27 mouse cellular contexts compared by ENCODE assay signal in the genomic region with DNA sequence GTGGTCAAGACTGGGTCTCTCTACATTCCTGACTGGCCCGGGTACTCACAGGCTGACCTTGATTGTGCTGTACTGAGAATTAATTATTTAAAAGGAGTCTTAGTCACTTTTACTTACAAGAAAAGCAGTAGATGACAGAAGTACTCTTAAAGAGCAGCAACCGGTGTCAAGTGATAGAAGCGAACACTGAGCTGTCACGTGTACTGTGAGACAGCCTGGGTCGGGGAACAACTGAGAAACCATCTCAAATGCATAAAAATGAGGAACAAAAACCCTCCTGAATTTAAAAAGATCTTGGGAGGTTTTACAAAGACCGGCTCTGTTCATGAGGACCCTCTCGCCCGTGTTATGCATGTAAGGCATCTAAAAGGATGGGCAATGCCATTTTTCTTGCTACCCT. TPM values are rescaled to one million over a fixed set of nuclear protein-coding genes. Genes with fewer than 3 reads are reported as not detected.
"Had no signal": no experiment of that assay in that cellular context is flagged by ENCODE, and none has a peak within 500 bp of the region (broad histone marks: within the 10 kb centered on the region; RNA-seq: fewer than 3 reads in every experiment).

No protein-coding gene starts in this region.

- H3K4me2 ChIP-seq: limb, embryonic 12.5 days; limb, embryonic 15.5 days; liver, embryonic 11.5 days; lung, embryonic 14.5 days; midbrain, embryonic 12.5 days; midbrain, embryonic 15.5 days; neural tube, embryonic 12.5 days; neural tube, embryonic 15.5 days had no signal

- H3K9me3 ChIP-seq: limb, embryonic 12.5 days; limb, embryonic 15.5 days; midbrain, embryonic 12.5 days; midbrain, embryonic 15.5 days; neural tube, embryonic 12.5 days; neural tube, embryonic 15.5 days had no signal

- H3K4me1 ChIP-seq: midbrain, embryonic 15.5 days had no signal

- H3K27ac ChIP-seq: kidney, postnatal 0 days; limb, embryonic 12.5 days; limb, embryonic 15.5 days; liver, embryonic 14.5 days; midbrain, embryonic 12.5 days; midbrain, embryonic 15.5 days; neural tube, embryonic 12.5 days; neural tube, embryonic 15.5 days had no signal

- H3K27me3 ChIP-seq: limb, embryonic 12.5 days; limb, embryonic 15.5 days; midbrain, embryonic 12.5 days; midbrain, embryonic 15.5 days; neural tube, embryonic 12.5 days; neural tube, embryonic 15.5 days had no signal

- ATAC-seq: inflammation-experienced regulatory T-cells, adult 6 months; liver, postnatal 0 days; lung, postnatal 0 days; midbrain, embryonic 15.5 days had no signal

- H3K4me3 ChIP-seq: limb, embryonic 12.5 days; limb, embryonic 15.5 days; midbrain, embryonic 12.5 days; midbrain, embryonic 15.5 days; neural tube, embryonic 12.5 days; neural tube, embryonic 15.5 days had no signal

- DNase-seq: kidney, adult 11 months; kidney, postnatal 25 days; layer of hippocampus, postnatal 36 days; left cerebral cortex, postnatal 4 days; liver, postnatal 0 days; lung, embryonic 14.5 days; lung, postnatal 36 days; retina, postnatal 1 day; right cerebral cortex, postnatal 25 days; spleen, adult 18-20 months; thymus, adult 18-20 months; thymus, postnatal 14 days; thymus, postnatal 4 days had no signal

- H3K9ac ChIP-seq: limb, embryonic 12.5 days; limb, embryonic 15.5 days; liver, embryonic 14.5 days; liver, postnatal 0 days; lung, embryonic 14.5 days; midbrain, embryonic 12.5 days; midbrain, embryonic 15.5 days; neural tube, embryonic 12.5 days; neural tube, embryonic 15.5 days had no signal

- H3K36me3 ChIP-seq: limb, embryonic 12.5 days; limb, embryonic 15.5 days; midbrain, embryonic 12.5 days; midbrain, embryonic 15.5 days; neural tube, embryonic 12.5 days had no signal

RNA-seq across cellular contexts. Expression of gene Sycp3, which starts 33.3 kb away (rescaled TPM):
- polyA plus RNA-seq: inflammation-experienced regulatory T-cells, adult 6 months; kidney, embryonic 14.5 days; large intestine, adult 2 months; limb, embryonic 15.5 days; liver, embryonic 11.5 days; lung, embryonic 14.5 days; lung, postnatal 0 days; midbrain, embryonic 12.5 days; neural tube, embryonic 12.5 days; neural tube, embryonic 15.5 days; stomach, embryonic 16.5 days had no signal
